Mouse (Mus musculus): Measurements from ENCODE around the gene 4930404H24Rik.

GRCm38 (mm10) chr2:153528571-153529364, 36.2 kb downstream of the 4930404H24Rik start:
- TF ChIP-seq CTCF (IDR thresholded peaks at IDR 0.05; ENCODE audit: low read depth) (no peak), EP300 (optimal IDR thresholded peaks at IDR 0.05) (no peak)
